Mouse (Mus musculus) midbrain, embryonic 14.5 days (tissue): Measurements from ENCODE around the gene Capn3. TPM values are rescaled to one million over a fixed set of nuclear protein-coding genes. Genes with fewer than 3 reads are reported as not detected.
A peak's percentile ranks its signal among the peaks of the same experiment; 100 is the strongest.

Experiments
- ATAC-seq: fragments of 200-750 bp; cut with Nextera tagmentation; 2 replicates; pipeline ENCODE4 v1.8.0; 2017; ENCODE audit warnings: moderate number of reproducible peaks, moderate library complexity; ENCODE audit not compliant: low FRiP score, low TSS enrichment
- DNase-seq: peaks from one replicate; pipeline ENCODE4 v3.0.0-alpha.2; 2015
- H3K27ac ChIP-seq: fragments of 300-500 bp; sonication (generic); replicated peaks from 2 replicates; pipeline ENCODE4 v1.5.1; 2014; ENCODE audit warnings: mild to moderate bottlenecking, low read depth, low read length, moderate library complexity
- H3K27me3 ChIP-seq: fragments of 300-500 bp; sonication (generic); 2 replicates; pipeline ENCODE4 v1.6.1; 2014; ENCODE audit warnings: low read length, control low read depth, mixed read lengths; ENCODE audit not compliant: control insufficient read depth, insufficient read depth
- H3K36me3 ChIP-seq: fragments of 300-500 bp; sonication (generic); 2 replicates; pipeline ENCODE4 v1.6.1; 2014; ENCODE audit warnings: low read length, control low read depth; ENCODE audit not compliant: control insufficient read depth, insufficient read depth
- H3K4me1 ChIP-seq: fragments of 300-500 bp; sonication (generic); 2 replicates; pipeline ENCODE4 v1.6.1; 2014; ENCODE audit warnings: mild to moderate bottlenecking, antibody characterized with exemption, low read length, control low read depth; ENCODE audit not compliant: control insufficient read depth, insufficient read depth
- H3K4me2 ChIP-seq: fragments of 300-500 bp; sonication (generic); 2 replicates; pipeline ENCODE4 v1.6.1; 2014; ENCODE audit warnings: mild to moderate bottlenecking, low read length, moderate library complexity
- H3K4me3 ChIP-seq: fragments of 300-500 bp; sonication (generic); replicated peaks from 2 replicates; pipeline ENCODE4 v1.5.1; 2014; ENCODE audit warnings: low read depth, low read length
- H3K9ac ChIP-seq: fragments of 300-500 bp; sonication (generic); replicated peaks from 2 replicates; pipeline ENCODE4 v1.6.1; 2014; ENCODE audit warnings: mild to moderate bottlenecking, low read length, moderate library complexity
- H3K9me3 ChIP-seq: fragments of 300-500 bp; sonication (generic); 2 replicates; pipeline ENCODE4 v1.6.1; 2016; ENCODE audit warnings: low read length, control low read depth, mixed read lengths; ENCODE audit not compliant: control insufficient read depth
- WGBS: fragments of 180-500 bp; shearing (Covaris S2); extraction: QIAGEN DNeasy Blood & Tissue Kit; methylation state at CpG from one replicate; pipeline ENCODE4 v1.1.7; 2014; 5-methylcytosine and 5-hydroxymethylcytosine counted together
- polyA plus RNA-seq: library from polyadenylated mRNA; unstranded; fragments of >200 nt; fragmentation: Nextera tagmentation; extraction: Ambion mirVana; gene quantifications from 2 replicates; pipeline ENCODE4 v1.2.1, GENCODE M21; 2014

Gene Capn3
- polyA plus RNA-seq, 1 experiment from 2014 or later, result 0.80 TPM

- no peaks in the 10 kb centered on the region for H3K27me3 ChIP-seq
- no peaks in the 10 kb centered on the region for H3K9me3 ChIP-seq
- H3K4me1 ChIP-seq, result no peaks in the 10 kb centered on the region
- peaks cover 98% of the 10 kb centered on the region for H3K36me3 ChIP-seq
- no peak for DNase-seq
- WGBS, result 92% methylated on average over 5 of the region's 5 CpGs
- no peak overlapping the region for H3K4me3 ChIP-seq
- H3K4me2 ChIP-seq, result no peak overlapping the region
- no peak for ATAC-seq
- H3K27ac ChIP-seq, result no peak overlapping the region
- H3K9ac ChIP-seq, result no peak overlapping the region
These were observed 62.9 kb downstream of the Capn3 start for GRCm38 (mm10) chr2:120518547-120519210.

DNA sequence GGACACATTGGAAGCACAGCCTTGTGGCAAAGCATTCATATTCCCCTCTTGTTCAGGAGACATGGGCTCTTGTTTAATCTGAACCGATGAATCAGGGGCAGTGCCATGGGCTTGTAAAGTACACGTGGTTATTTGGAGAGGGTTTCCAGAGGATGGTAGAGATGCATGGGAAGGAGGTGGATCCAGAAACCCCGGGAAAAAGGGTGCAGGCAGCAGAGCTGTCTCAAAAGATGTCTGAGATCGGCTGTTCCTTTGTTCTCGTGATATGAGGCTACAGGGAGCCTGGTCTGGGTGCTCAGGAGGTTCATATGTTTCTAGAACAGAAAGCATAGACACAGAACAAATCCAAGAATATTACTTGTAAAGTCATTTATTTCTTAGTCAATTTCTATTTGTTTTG is 71.0 kb downstream of the Capn3 start:
- Histone ChIP-seq H3K27ac (no peak overlapping the region), H3K36me3 (peaks cover 96% of the 10 kb centered on the region), H3K4me1 (no peaks in the 10 kb centered on the region), H3K4me2 (no peak overlapping the region), H3K9ac (no peak overlapping the region), H3K27me3 (no peaks in the 10 kb centered on the region), H3K4me3 (no peak overlapping the region), H3K9me3 (no peaks in the 10 kb centered on the region)
- no peak for DNase-seq
- WGBS, result 95% methylated on average over 5 of the region's 5 CpGs
- no peak for ATAC-seq

GRCm38 (mm10) chr2:120529531-120529930 is 73.7 kb downstream of the Capn3 start:
- peak; percentile 11 for DNase-seq
- Histone ChIP-seq H3K4me1 (no peaks in the 10 kb centered on the region), H3K27ac (no peak overlapping the region), H3K36me3 (peaks cover 94% of the 10 kb centered on the region), H3K4me2 (no peak overlapping the region), H3K9ac (no peak overlapping the region), H3K4me3 (no peak overlapping the region), H3K9me3 (no peaks in the 10 kb centered on the region), H3K27me3 (no peaks in the 10 kb centered on the region)
- no peak for ATAC-seq

DNA sequence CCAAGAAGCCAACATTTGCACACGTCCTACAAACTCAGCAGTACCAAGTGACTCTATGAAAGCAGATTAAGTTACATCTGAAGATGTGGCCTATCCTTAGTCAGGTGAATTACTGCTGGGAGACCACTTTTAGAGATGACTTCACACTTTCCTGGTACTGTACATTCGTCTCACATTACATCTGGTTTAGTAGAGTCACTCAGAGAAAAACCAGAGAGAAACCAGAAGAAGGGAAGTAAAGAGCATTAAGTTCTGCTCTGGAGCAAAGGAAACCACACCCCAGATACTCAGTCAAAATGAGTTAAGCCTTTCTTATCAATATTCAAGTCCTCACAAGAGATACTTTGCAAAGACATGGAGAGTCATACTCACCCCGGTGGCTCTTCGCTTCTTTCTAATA is 75.4 kb downstream of the Capn3 start:
- Histone ChIP-seq H3K4me3 (no peak overlapping the region), H3K4me1 (no peaks in the 10 kb centered on the region), H3K27me3 (no peaks in the 10 kb centered on the region), H3K9ac (no peak overlapping the region), H3K27ac (no peak overlapping the region), H3K9me3 (no peaks in the 10 kb centered on the region), H3K4me2 (no peak overlapping the region), H3K36me3 (peaks cover 90% of the 10 kb centered on the region)
- 98% methylated on average over 4 of the region's 4 CpGs for WGBS
- ATAC-seq (no peak), DNase-seq (no peak)

- Histone ChIP-seq H3K9me3 (no peaks in the 10 kb centered on the region), H3K4me1 (peaks cover 7% of the 10 kb centered on the region; the same call in 1 of the 2 replicates), H3K4me2 (0 out of 2 replicates have a peak overlapping the region, but pooled peaks have one; percentile 17), H3K27me3 (no peaks in the 10 kb centered on the region), H3K27ac (peak overlapping the region; percentile 45; the same call in 1 of the 2 replicates), H3K4me3 (no peak overlapping the region), H3K9ac (no peak overlapping the region), H3K36me3 (peaks cover 19% of the 10 kb centered on the region)
- WGBS, result 56% methylated on average over 3 of the region's 3 CpGs
- DNase-seq (peak; percentile 17), ATAC-seq (no peak)
These were observed 83.5 kb downstream of the Capn3 start for GRCm38 (mm10) chr2:120539333-120539732.

DNA sequence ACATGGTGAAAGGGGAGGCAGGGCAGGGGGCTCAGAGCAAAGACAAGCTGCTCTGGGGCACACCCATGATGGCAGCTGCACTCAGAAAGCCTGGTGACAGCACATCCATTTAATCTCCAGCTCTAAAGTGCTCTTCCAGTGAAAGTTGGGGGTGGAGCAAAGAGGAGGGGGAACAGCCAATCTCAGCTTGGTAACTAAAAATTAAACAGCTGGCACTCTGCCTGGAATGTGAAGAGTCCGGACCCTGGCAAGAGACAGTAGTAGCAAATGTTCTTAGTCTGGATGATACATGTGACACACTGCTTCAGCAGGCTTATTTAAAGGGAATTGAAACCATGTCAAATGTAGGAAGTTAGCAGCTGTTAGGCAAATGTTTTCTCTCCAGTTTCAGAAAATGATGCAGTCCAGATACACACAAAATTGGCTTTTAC is 84.0 kb downstream of the Capn3 start:
- no peak overlapping the region for H3K27ac ChIP-seq
- H3K4me3 ChIP-seq, result no peak overlapping the region
- H3K9ac ChIP-seq, result no peak overlapping the region
- H3K9me3 ChIP-seq, result no peaks in the 10 kb centered on the region
- H3K27me3 ChIP-seq, result no peaks in the 10 kb centered on the region
- peaks cover 7% of the 10 kb centered on the region; the same call in 1 of the 2 replicates for H3K4me1 ChIP-seq
- WGBS, result 30% methylated on average over 1 of the region's 1 CpGs
- H3K36me3 ChIP-seq, result peaks cover 14% of the 10 kb centered on the region
- DNase-seq (peak; percentile 82), ATAC-seq (peak; percentile 50; the same call in 1 of the 2 replicates)
- H3K4me2 ChIP-seq, result no peak overlapping the region

DNA sequence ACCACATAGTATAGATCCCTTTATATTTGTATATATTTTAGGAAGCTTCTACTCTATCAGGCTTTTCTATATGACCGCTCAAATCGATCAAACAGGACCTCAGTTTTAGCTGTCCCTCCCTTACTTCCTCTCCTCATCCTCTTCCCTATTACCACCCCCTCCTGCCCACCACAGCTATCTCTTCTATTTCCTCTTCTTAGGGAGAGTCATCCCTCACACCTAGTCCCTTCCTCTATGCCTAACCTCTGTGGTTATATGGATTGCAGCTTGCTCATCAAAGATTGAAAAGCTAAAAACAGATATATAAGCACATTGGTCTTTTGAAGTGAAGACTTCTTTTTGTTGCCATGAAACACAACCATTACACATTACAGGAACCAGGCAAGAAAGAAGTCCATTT is 88.9 kb downstream of the Capn3 start:
- Histone ChIP-seq H3K9me3 (no peaks in the 10 kb centered on the region), H3K4me3 (no peak overlapping the region), H3K36me3 (peaks cover 16% of the 10 kb centered on the region), H3K9ac (no peak overlapping the region), H3K4me2 (no peak overlapping the region), H3K4me1 (peaks cover 3% of the 10 kb centered on the region; the same call in 1 of the 2 replicates), H3K27me3 (no peaks in the 10 kb centered on the region), H3K27ac (no peak overlapping the region)
- DNase-seq (no peak), ATAC-seq (no peak)
- 98% methylated on average over 2 of the region's 2 CpGs for WGBS

Other genes starting within 250 kb of the Capn3 start
- 3.5 and 6.4 TPM in 2 replicates for gene Pla2g4e, start 210.7 kb upstream of the Capn3 start, polyA plus RNA-seq
- gene Pla2g4d, start 166.8 kb upstream of the Capn3 start, polyA plus RNA-seq, result not detected in 2 replicates
- not detected in 2 replicates for gene Pla2g4f, start 141.9 kb upstream of the Capn3 start, polyA plus RNA-seq
- 43.1 and 55.5 TPM in 2 replicates for gene Vps39, start 102.9 kb upstream of the Capn3 start, polyA plus RNA-seq
- gene Ganc, start 52.1 kb upstream of the Capn3 start, polyA plus RNA-seq, result 7.8 and 9.2 TPM in 2 replicates
- 11.1 and 12.1 TPM in 2 replicates for gene Tmem87a, start 51.9 kb upstream of the Capn3 start, polyA plus RNA-seq
- gene Zfp106, start 107.8 kb downstream of the Capn3 start, polyA plus RNA-seq, result 46.6 and 53.6 TPM in 2 replicates
- 11.9 and 20.2 TPM in 2 replicates for gene Snap23, start 111.7 kb downstream of the Capn3 start, polyA plus RNA-seq
- gene Haus2, start 153.4 kb downstream of the Capn3 start, polyA plus RNA-seq, result 27.4 and 32.6 TPM in 2 replicates
- 25.1 and 26.5 TPM in 2 replicates for gene Lrrc57, start 153.5 kb downstream of the Capn3 start, polyA plus RNA-seq
- 4.7 and 4.8 TPM in 2 replicates for gene Stard9, start 173.1 kb downstream of the Capn3 start, polyA plus RNA-seq